Mouse (Mus musculus): ENCODE data around the gene Fam155a.

DNA sequence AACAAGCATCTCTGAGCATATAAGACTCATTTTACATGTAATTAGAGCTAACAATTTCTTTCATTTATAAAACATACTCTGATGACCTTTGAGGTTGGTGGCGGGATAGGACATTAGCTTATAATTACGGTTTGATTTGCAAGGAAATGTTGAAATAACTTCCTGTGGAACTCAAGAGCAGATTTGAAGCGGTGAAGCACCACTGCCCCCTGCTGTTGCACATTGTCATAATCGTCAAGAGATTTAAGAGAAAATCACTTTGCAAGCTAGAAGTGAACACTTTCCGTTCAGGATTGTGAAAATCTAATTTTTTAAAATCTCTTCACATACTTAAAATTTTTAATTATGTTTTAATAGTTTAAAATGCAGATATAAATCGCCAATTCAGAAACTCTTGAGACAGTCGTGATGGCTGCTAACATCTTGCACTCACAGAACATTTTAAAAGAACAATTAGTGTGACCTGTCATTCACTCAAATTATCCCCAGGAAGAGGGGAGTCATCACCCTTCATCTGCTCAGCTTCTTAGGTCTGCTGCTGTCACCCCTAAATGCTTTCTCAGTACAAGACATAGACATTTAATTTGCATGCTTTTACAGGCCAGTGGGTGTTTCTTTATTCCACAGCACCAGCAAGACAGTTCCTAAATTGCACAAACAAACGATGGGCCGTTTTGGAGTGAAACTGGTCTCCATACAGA lies 595.9 kb downstream of the Fam155a start:
- TF ChIP-seq POLR2A (IDR thresholded peaks at IDR 0.05; ENCODE audit: low read depth, low read length) (no peak), CTCF (IDR thresholded peaks at IDR 0.05; ENCODE audit: extremely low read depth, insufficient read length, insufficient replicate concordance, low read depth, low read length) (no peak)
